Mouse (Mus musculus): ENCODE results near the gene Pin4. TPM values are rescaled to one million over a fixed set of nuclear protein-coding genes. Genes with fewer than 3 reads are reported as not detected.
A peak's percentile ranks its signal among the peaks of the same experiment; 100 is the strongest.

The Pin4 gene
- polyA plus RNA-seq, 1 experiment from 2014 or later, result 79.6 TPM

- WGBS, result 43% methylated on average over 5 of the region's 5 CpGs
- no peak overlapping the region for H3K4me3 ChIP-seq (ENCODE audit: low read depth, low read length)
- H3K27ac ChIP-seq (ENCODE audit: low read depth, low read length), result peak overlapping the region; percentile 17; the same call in 1 of the 2 replicates
- no peaks in the 10 kb centered on the region for H3K36me3 ChIP-seq (ENCODE audit: control insufficient read depth, insufficient read depth, low read length)
- H3K27me3 ChIP-seq (replicated peaks; ENCODE audit: control insufficient read depth, insufficient read depth, low read length), result no peaks in the 10 kb centered on the region
- ATAC-seq, result no peak
- no peaks in the 10 kb centered on the region for H3K4me1 ChIP-seq (ENCODE audit: control insufficient read depth, insufficient read depth, low read length)
- DNase-seq (ENCODE audit: low spot score), result peak; percentile 33
- H3K4me2 ChIP-seq (ENCODE audit: low read length), result no peak overlapping the region
- H3K9me3 ChIP-seq (replicated peaks; ENCODE audit: control insufficient read depth, low read length), result no peaks in the 10 kb centered on the region
- H3K9ac ChIP-seq (ENCODE audit: low read length), result no peak overlapping the region
Measured at GRCm38 (mm10) chrX:102166521-102166920, 47.3 kb downstream of the Pin4 start.

GRCm38 (mm10) chrX:102166986-102167385, 47.7 kb downstream of the Pin4 start:
- Histone ChIP-seq H3K9me3 (replicated peaks; ENCODE audit: control insufficient read depth, low read length) (no peaks in the 10 kb centered on the region), H3K27ac (ENCODE audit: low read depth, low read length) (peak overlapping the region; percentile 17; the same call in 1 of the 2 replicates), H3K4me3 (ENCODE audit: low read depth, low read length) (no peak overlapping the region), H3K9ac (ENCODE audit: low read length) (no peak overlapping the region), H3K4me1 (ENCODE audit: control insufficient read depth, insufficient read depth, low read length) (no peaks in the 10 kb centered on the region), H3K27me3 (replicated peaks; ENCODE audit: control insufficient read depth, insufficient read depth, low read length) (no peaks in the 10 kb centered on the region), H3K36me3 (ENCODE audit: control insufficient read depth, insufficient read depth, low read length) (no peaks in the 10 kb centered on the region), H3K4me2 (ENCODE audit: low read length) (no peak overlapping the region)
- DNase-seq (ENCODE audit: low spot score), result no peak
- 42% methylated on average over 6 of the region's 6 CpGs for WGBS
- no peak for ATAC-seq

GRCm38 (mm10) chrX:102169724-102170123, 50.5 kb downstream of the Pin4 start:
- H3K27me3 ChIP-seq (replicated peaks; ENCODE audit: control insufficient read depth, insufficient read depth, low read length), result no peaks in the 10 kb centered on the region
- no peak for DNase-seq (ENCODE audit: low spot score)
- no peak overlapping the region for H3K27ac ChIP-seq (ENCODE audit: low read depth, low read length)

GRCm38 (mm10) chrX:102170135-102170534, 50.9 kb downstream of the Pin4 start:
- H3K36me3 ChIP-seq (ENCODE audit: control insufficient read depth, insufficient read depth, low read length), result no peaks in the 10 kb centered on the region
- H3K4me1 ChIP-seq (ENCODE audit: control insufficient read depth, insufficient read depth, low read length), result no peaks in the 10 kb centered on the region
- ATAC-seq (no peak), DNase-seq (ENCODE audit: low spot score) (no peak)
- H3K4me3 ChIP-seq (ENCODE audit: low read depth, low read length), result no peak overlapping the region
- H3K27me3 ChIP-seq (replicated peaks; ENCODE audit: control insufficient read depth, insufficient read depth, low read length), result no peaks in the 10 kb centered on the region
- H3K4me2 ChIP-seq (ENCODE audit: low read length), result no peak overlapping the region
- H3K9me3 ChIP-seq (replicated peaks; ENCODE audit: control insufficient read depth, low read length), result no peaks in the 10 kb centered on the region
- no peak overlapping the region for H3K27ac ChIP-seq (ENCODE audit: low read depth, low read length)
- 49% methylated on average over 3 of the region's 3 CpGs for WGBS
- no peak overlapping the region for H3K9ac ChIP-seq (ENCODE audit: low read length)

More at GRCm38 (mm10) chrX:102169724-102170123, 50.5 kb downstream of the Pin4 start:
- H3K9ac ChIP-seq (ENCODE audit: low read length), result no peak overlapping the region
- no peaks in the 10 kb centered on the region for H3K36me3 ChIP-seq (ENCODE audit: control insufficient read depth, insufficient read depth, low read length)
- 52% methylated on average over 1 of the region's 1 CpGs for WGBS
- H3K9me3 ChIP-seq (replicated peaks; ENCODE audit: control insufficient read depth, low read length), result no peaks in the 10 kb centered on the region
- ATAC-seq, result no peak
- H3K4me1 ChIP-seq (ENCODE audit: control insufficient read depth, insufficient read depth, low read length), result no peaks in the 10 kb centered on the region
- H3K4me2 ChIP-seq (ENCODE audit: low read length), result no peak overlapping the region
- no peak overlapping the region for H3K4me3 ChIP-seq (ENCODE audit: low read depth, low read length)

- ATAC-seq (no peak), DNase-seq (ENCODE audit: low spot score) (no peak)
- Histone ChIP-seq H3K27ac (ENCODE audit: low read depth, low read length) (no peak overlapping the region), H3K36me3 (ENCODE audit: control insufficient read depth, insufficient read depth, low read length) (no peaks in the 10 kb centered on the region), H3K4me1 (ENCODE audit: control insufficient read depth, insufficient read depth, low read length) (no peaks in the 10 kb centered on the region), H3K27me3 (replicated peaks; ENCODE audit: control insufficient read depth, insufficient read depth, low read length) (no peaks in the 10 kb centered on the region), H3K4me3 (ENCODE audit: low read depth, low read length) (no peak overlapping the region), H3K4me2 (ENCODE audit: low read length) (no peak overlapping the region), H3K9ac (ENCODE audit: low read length) (no peak overlapping the region), H3K9me3 (replicated peaks; ENCODE audit: control insufficient read depth, low read length) (no peaks in the 10 kb centered on the region)
- WGBS, result 74% methylated on average over 3 of the region's 3 CpGs
Measured at GRCm38 (mm10) chrX:102170900-102171299, 51.7 kb downstream of the Pin4 start.

GRCm38 (mm10) chrX:102175538-102176287, 56.5 kb downstream of the Pin4 start:
- no peak overlapping the region for H3K9ac ChIP-seq (ENCODE audit: low read length)
- ATAC-seq, result no peak

More at GRCm38 (mm10) chrX:102175538-102176287, 56.5 kb downstream of the Pin4 start:
- Histone ChIP-seq H3K4me2 (ENCODE audit: low read length) (no peak overlapping the region), H3K4me1 (ENCODE audit: control insufficient read depth, insufficient read depth, low read length) (no peaks in the 10 kb centered on the region), H3K4me3 (ENCODE audit: low read depth, low read length) (no peak overlapping the region), H3K9me3 (replicated peaks; ENCODE audit: control insufficient read depth, low read length) (no peaks in the 10 kb centered on the region), H3K27ac (ENCODE audit: low read depth, low read length) (no peak overlapping the region), H3K36me3 (ENCODE audit: control insufficient read depth, insufficient read depth, low read length) (no peaks in the 10 kb centered on the region), H3K27me3 (replicated peaks; ENCODE audit: control insufficient read depth, insufficient read depth, low read length) (no peaks in the 10 kb centered on the region)
- WGBS, result 86% methylated on average over 5 of the region's 5 CpGs
- DNase-seq (ENCODE audit: low spot score), result no peak

Other genes with a start within 250 kb of the Pin4 start
- 9.6 and 11.0 TPM in 2 replicates for gene Rtl5, start 48.1 kb upstream of the Pin4 start, polyA plus RNA-seq (2014; fragmentation: Nextera tagmentation; extraction: Ambion mirVana)
- 5.6 and 6.1 TPM in 2 replicates for gene Ercc6l, start 37.6 kb downstream of the Pin4 start, polyA plus RNA-seq (2014; fragmentation: Nextera tagmentation; extraction: Ambion mirVana)
- gene Rps4x, start 69.9 kb downstream of the Pin4 start, polyA plus RNA-seq (2014; fragmentation: Nextera tagmentation; extraction: Ambion mirVana), result 509 and 682 TPM in 2 replicates
- 9.7 and 12.4 TPM in 2 replicates for gene Cited1, start 132.7 kb downstream of the Pin4 start, polyA plus RNA-seq (2014; fragmentation: Nextera tagmentation; extraction: Ambion mirVana)

All from forebrain, embryonic 14.5 days (tissue).